Mouse (Mus musculus): ENCODE results near the gene Itga6.
A peak's percentile ranks its signal among the peaks of the same experiment; 100 is the strongest.
"Not testable (repeated sequence)": the region's sequence is repeated elsewhere in the genome, so short reads cannot be mapped to it uniquely, and the experiment has no call there.

Itga6 gene

DNA sequence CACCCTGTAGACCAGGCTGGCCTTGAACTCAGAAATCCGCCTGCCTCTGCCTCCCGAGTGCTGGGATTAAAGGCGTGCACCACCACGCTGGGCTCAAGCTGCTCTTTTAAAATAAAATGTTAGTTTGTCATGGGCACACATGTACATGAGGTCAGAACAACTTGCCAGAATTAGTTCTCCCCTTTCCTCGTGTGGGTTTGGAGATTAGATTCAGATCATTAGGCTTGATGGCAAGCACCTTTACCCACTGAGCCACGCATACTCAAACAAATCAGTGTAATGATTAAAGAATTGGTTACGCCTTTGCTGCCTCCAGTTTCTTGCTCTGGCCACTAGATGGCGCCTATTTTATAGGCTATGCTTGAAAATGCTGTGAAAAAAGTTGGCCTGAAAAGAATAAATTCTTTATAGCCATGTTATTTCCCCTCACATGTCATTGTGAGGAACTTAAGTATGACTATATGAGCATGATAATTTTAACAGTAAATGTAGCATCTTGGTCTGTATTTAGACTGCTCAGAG lies 153.0 kb downstream of the Itga6 start:
- peak in 1 of 2 experiments; percentile 36 for DNase-seq

GRCm38 (mm10) chr2:71899886-71900285 lies 154.5 kb downstream of the Itga6 start:
- no peak for DNase-seq

DNA sequence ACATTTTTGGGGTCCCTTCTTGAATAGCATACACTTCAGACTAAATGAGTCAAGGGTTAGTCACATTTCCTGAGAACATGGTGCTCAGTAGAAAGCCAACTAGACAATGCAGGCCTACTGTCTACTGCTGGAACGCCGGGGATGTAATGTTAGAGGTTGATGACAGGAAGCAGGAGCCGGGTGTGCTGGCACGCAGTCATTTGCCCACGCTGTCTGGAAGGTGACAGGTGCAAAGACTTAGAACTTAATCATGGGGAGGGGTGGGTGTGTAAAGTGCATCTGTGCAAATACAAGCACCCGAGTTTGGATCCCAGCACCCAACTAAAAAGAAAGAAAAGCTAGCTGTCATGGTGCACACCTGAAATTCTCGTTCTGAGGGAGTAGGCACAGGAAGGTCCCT lies 159.7 kb downstream of the Itga6 start:
- no peak for DNase-seq

DNA sequence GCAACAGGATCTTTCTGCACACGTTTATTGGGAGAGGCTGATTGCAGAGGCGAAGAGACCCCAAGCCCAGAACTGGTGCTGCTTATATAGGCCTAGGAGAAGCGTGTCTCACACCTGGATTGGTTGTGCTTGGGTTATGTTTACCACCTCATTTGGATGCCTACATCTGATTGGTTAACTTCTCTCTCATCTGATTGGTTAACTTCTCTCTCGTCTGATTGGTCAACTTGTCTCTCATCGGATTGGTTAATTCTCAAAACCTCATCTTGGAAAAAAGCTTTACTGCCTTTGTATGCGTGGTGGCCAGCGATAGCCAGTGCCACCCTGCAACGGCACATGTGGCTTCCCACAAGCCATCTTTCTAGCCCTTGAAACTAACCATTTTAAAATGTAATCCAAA lies 160.9 kb downstream of the Itga6 start:
- DNase-seq: not testable (repeated sequence)

Data from lung, postnatal 4 days (tissue).